Mouse (Mus musculus) neural tube, embryonic 14.5 days (tissue): ENCODE results near the gene Aprt. TPM values are rescaled to one million over a fixed set of nuclear protein-coding genes. Genes with fewer than 3 reads are reported as not detected.

ENCODE experiments used
- microRNA-seq: library from miRNA; unstranded; fragments of <30 nt; microRNA quantifications from one replicate; pipeline ENCODE4, GENCODE M21; 2016
- polyA plus RNA-seq: library from polyadenylated mRNA; unstranded; fragments of >200 nt; fragmentation: Nextera tagmentation; extraction: Ambion mirVana; gene quantifications from 2 replicates; pipeline ENCODE4 v1.2.1, GENCODE M21; 2014

Gene Aprt
- polyA plus RNA-seq, 1 experiment from 2014 or later = 179 TPM

Small RNA genes within 50 kb of the gene (microRNA-seq; reads per million reads assigned to microRNA genes)
- gene Mir6396 = not detected

Other genes with a start within 250 kb of the Aprt start
- gene Trhr2, start 216.2 kb downstream of the Aprt start, polyA plus RNA-seq = not detected in 2 replicates
- gene Zc3h18, start 200.3 kb downstream of the Aprt start, polyA plus RNA-seq = 20.4 and 25.9 TPM in 2 replicates
- not detected in 2 replicates for gene Il17c, start 154.9 kb downstream of the Aprt start, polyA plus RNA-seq
- gene Cyba, start 144.0 kb downstream of the Aprt start, polyA plus RNA-seq = 23.9 and 38.9 TPM in 2 replicates
- gene Mvd, start 133.5 kb downstream of the Aprt start, polyA plus RNA-seq = 61.0 and 61.7 TPM in 2 replicates
- not detected in 2 replicates for gene Snai3, start 116.2 kb downstream of the Aprt start, polyA plus RNA-seq
- 28.5 and 31.0 TPM in 2 replicates for gene Rnf166, start 100.8 kb downstream of the Aprt start, polyA plus RNA-seq
- gene Ctu2, start 100.8 kb downstream of the Aprt start, polyA plus RNA-seq = 67.6 and 74.5 TPM in 2 replicates
- 1.2 and 3.0 TPM in 2 replicates for gene Piezo1, start 25.6 kb downstream of the Aprt start, polyA plus RNA-seq
- 4.7 TPM in 2 replicates for gene Cdt1, start 8.9 kb downstream of the Aprt start, polyA plus RNA-seq
- gene Galns, start 34.6 kb upstream of the Aprt start, polyA plus RNA-seq = 6.9 and 7.1 TPM in 2 replicates
- 119 and 150 TPM in 2 replicates for gene Trappc2l, start 34.7 kb upstream of the Aprt start, polyA plus RNA-seq
- gene Pabpn1l, start 45.8 kb upstream of the Aprt start, polyA plus RNA-seq = not detected in 2 replicates
- 23.5 and 23.9 TPM in 2 replicates for gene Cbfa2t3, start 122.2 kb upstream of the Aprt start, polyA plus RNA-seq
- 16.2 and 16.3 TPM in 2 replicates for gene Acsf3, start 198.6 kb upstream of the Aprt start, polyA plus RNA-seq